Mouse (Mus musculus) frontal cortex, postnatal 25 days (tissue): ENCODE measurements around the gene Gm13279.
"Not testable (repeated sequence)": the region's sequence is repeated elsewhere in the genome, so short reads cannot be mapped to it uniquely, and the experiment has no call there.

Source experiments
- DNase-seq, 2 experiments: peaks; one replicate each; pipeline ENCODE4 v3.0.0; 2022; ENCODE audit warnings: low spot score in 2 of 2

Gm13279 gene

DNA sequence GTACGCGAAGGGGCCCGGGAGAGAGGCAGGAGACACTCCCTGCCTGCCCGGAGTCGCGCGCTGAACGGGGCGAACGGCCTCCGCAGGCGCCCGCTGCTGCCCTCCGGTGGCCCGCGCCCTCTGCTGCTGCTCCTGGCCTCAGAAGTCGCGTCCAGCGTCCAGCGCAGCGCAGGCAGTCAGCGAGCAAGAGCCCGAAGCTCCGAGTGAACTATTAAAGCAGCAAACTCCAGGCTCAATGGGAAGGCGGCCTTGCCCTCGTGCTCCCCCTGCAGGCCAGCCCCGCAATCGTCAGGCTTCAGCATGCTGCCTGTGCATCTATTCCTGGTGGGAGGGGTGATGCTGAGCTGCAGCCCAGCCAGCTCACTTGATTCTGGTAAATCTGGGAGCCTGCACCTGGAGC, at the start of gene Gm13279:
Gm13279 (plus strand) TSS at position 301 of the 400 bp plus-strand sequence.
- DNase-seq: not testable (repeated sequence)

DNA sequence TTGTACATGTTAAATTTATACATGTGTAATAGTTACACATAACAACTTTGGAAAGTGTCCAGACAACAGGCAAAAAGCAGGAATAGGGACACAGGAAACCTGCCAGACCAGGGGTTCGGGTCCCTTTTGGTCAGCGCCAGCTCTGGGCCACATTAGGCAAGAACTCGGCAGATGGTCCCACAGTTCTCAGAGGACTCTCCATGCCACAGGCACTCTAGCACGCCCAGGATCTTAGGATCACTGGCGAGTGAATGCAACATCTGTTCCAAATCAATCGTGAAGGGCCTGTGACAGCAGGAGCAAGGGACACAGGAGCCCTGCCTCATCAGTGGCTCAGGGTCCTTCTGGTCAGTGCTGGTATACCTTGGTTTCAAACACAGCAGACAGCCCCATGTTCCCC, 47.3 kb upstream of the Gm13279 start:
- no peak for DNase-seq

DNA sequence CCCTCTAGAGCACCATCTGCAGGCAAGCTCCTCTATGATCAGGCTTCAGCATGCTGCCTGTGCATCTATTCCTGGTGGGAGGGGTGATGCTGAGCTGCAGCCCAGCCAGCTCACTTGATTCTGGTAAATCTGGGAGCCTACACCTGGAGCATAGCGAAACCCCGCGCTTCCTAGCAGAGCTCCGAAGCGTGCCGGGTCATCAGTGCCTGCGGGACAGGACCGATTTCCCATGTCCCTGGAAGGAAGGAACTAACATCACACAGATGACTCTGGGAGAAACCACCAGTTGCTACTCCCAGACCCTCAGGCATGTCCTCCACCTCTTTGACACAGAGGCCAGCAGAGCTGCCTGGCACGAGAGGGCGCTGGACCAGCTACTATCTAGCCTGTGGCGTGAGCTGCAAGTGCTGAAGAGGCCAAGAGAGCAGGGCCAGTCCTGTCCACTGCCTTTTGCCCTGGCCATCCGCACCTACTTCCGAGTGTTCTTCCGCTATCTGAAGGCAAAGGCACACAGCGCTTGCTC, 42.3 kb upstream of the Gm13279 start, which contains the start of gene Gm13271:
Gm13271 (plus strand) TSS at position 51 of the 523 bp plus-strand sequence.
- DNase-seq: peak; percentile 70 to 80

DNA sequence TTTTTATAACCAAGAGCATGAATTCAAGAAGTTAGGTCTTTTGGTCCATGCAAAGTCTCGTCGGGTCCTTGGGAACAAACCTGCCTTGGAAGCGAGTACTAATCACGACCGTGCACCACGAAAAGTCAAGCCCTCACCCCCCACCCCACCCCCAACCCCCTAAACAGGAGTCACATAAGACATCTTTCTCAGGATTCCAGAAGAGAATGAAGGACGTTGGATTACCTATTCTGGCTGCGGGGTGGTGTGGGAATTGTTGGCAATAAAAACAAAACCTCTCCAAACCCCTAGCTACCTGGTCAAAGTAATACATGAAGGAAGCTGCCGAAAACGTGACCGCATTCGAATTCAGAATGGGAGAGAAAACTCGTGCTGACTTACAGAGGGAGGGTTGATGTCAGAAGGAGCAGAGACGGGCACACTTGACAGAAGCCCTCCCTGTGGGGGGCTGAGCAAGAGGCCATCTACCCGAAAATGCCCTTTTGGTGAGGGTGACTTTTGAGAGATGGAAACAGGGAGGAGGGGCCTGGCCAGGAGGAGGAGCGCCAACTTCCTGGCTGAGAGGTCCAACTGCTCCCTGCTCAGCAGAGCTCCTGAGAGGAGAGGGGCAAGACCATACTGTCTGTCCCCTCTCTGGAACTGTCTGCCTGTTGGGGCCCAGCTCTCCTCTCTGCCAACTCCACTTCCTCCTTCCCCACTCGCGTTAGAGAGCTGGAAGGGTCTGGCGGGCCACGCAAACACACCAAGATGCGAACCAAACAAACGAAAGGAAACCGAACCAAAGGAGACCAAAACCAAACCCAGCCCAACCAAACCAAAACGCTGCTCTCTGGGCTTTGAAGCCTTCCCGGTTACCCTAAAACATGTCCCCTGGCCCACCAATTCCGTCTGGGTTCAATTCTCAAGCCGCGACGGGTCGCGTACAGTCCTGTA, 40.4 kb upstream of the Gm13279 start:
- not testable (repeated sequence) for DNase-seq

DNA sequence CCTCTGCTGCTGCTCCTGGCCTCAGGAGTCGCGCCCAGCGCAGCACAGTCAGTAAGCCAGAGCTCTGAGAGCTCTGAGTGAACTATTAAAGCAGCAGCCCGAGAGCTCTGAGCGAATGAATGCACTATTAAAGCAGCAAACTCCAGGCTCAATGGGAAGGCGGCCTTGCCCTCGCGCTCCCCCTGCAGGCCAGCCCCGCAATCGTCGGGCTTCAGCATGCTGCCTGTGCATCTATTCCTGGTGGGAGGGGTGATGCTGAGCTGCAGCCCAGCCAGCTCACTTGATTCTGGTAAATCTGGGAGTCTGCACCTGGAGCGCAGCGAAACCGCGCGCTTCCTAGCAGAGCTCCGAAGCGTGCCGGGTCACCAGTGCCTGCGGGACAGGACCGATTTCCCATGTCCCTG, 39.6 kb upstream of the Gm13279 start:
- peak; percentile 97 to 98 for DNase-seq

DNA sequence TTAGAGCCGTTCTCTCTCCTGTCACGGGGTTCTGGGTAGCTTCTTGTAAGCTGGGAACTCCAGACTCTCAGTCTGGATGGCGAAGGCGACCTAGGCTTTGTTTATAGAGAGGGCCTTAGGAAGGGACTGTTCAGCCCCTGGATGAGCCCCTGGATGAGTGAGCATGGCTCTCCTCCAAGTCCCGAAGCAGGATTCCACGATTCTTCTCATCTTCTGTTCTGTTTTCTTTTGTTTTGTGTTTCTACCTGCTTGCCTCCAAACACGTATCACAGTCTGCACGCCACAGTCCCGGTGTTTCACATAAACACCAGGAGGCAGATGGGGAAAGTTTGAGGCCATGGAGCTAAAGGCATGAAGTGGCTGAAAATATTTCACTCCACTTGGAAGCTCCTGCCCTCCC, 38.4 kb upstream of the Gm13279 start:
- DNase-seq: not testable (repeated sequence)

DNA sequence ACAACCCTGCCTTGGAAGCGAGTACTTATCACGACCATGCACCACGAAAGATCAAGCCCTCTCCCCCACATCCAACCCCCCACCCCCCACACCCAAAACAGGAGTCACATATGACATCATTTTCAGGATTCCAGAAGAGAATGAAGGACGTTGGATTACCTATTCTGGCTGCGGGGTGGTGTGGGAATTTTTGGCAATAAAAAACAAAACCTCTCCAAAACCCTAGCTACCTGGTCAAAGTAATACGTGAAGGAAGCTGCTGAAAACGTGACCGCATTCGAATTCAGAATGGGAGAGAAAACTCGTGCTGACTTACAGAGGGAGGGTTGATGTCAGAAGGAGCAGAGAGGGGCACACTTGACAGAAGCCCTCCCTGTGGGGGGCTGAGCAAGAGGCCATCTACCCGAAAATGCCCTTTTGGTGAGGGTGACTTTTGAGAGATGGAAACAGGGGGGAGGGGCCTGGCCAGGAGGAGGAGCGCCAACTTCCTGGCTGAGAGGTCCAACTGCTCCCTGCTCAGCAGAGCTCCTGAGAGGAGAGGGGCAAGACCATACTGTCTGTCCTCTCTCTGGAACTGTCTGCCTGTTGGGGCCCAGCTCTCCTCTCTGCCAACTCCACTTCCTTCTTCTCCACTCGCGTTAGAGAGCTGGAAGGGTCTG, 37.5 kb upstream of the Gm13279 start, which contains the start of gene Gm13283:
Gm13283 (plus strand) TSS at position 510 of the 659 bp plus-strand sequence.
- peak; percentile 32 to 49 for DNase-seq

DNA sequence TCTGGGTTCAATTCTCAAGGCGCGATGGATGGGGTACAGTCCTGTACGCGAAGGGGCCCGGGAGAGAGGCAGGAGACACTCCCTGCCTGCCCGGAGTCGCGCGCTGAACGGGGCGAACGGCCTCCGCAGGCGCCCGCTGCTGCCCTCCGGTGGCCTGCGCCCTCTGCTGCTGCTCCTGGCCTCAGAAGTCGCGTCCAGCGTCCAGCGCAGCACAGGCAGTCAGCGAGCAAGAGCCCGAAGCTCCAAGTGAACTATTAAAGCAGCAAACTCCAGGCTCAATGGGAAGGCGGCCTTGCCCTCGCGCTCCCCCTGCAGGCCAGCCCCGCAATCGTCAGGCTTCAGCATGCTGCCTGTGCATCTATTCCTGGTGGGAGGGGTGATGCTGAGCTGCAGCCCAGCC, 36.8 kb upstream of the Gm13279 start:
- DNase-seq: peak in 1 of 2 experiments; percentile 24

DNA sequence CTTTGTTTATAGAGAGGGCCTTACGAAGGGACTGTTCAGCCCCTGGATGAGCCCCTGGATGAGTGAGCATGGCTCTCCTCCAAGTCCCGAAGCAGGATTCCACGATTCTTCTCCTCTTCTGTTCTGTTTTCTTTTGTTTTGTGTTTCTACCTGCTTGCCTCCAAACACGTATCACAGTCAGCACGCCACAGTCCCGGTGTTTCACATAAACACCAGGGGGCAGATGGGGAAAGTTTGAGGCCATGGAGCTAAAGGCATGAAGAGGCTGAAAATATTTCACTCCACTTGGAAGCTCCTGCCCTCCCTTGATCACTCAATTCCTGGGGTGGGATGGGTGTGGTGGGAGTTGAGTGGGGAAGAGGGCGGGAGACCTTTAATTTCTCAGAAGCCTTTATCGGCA, 35.4 kb upstream of the Gm13279 start:
- DNase-seq: peak; percentile 74 to 75

DNA sequence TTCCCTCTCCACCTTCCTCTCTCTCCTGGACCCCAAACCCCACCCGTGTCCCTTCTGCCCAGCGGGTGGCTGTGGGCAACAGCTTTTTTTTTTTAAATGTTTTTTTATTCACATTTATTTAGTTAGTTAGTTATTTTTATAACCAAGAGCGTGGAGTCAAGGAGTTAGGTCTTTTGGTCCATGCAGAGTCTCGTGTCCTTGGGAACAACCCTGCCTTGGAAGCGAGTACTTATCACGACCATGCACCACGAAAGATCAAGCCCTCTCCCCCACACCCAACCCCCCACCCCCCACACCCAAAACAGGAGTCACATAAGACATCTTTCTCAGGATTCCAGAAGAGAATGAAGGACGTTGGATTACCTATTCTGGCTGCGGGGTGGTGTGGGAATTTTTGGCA, 34.9 kb upstream of the Gm13279 start:
- DNase-seq: not testable (repeated sequence)

DNA sequence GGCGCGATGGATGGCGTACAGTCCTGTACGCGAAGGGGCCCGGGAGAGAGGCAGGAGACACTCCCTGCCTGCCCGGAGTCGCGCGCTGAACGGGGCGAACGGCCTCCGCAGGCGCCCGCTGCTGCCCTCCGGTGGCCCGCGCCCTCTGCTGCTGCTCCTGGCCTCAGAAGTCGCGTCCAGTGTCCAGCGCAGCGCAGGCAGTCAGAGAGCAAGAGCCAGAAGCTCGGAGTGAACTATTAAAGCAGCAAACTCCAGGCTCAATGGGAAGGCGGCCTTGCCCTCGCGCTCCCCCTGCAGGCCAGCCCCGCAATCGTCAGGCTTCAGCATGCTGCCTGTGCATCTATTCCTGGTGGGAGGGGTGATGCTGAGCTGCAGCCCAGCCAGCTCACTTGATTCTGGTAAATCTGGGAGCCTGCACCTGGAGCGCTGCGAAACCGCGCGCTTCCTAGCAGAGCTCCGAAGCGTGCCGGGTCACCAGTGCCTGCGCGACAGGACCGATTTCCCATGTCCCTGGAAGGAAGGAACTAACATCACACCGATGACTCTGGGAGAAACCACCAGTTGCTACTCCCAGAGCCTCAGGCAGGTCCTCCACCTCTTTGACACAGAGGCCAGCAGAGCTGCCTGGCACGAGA, 33.7 kb upstream of the Gm13279 start:
- DNase-seq: not testable (repeated sequence)

DNA sequence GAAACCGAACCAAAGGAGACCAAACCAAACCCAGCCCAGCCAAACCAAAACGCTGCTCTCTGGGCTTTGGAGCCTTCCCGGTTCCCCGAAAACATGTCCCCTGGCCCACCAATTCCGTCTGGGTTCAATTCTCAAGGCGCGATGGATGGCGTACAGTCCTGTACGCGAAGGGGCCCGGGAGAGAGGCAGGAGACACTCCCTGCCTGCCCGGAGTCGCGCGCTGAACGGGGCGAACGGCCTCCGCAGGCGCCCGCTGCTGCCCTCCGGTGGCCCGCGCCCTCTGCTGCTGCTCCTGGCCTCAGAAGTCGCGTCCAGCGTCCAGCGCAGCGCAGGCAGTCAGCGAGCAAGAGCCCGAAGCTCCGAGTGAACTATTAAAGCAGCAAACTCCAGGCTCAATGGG, 23.7 kb upstream of the Gm13279 start, which contains the start of gene Gm13290:
Gm13290 (plus strand) TSS at position 301 of the 400 bp plus-strand sequence.
- DNase-seq: not testable (repeated sequence)

DNA sequence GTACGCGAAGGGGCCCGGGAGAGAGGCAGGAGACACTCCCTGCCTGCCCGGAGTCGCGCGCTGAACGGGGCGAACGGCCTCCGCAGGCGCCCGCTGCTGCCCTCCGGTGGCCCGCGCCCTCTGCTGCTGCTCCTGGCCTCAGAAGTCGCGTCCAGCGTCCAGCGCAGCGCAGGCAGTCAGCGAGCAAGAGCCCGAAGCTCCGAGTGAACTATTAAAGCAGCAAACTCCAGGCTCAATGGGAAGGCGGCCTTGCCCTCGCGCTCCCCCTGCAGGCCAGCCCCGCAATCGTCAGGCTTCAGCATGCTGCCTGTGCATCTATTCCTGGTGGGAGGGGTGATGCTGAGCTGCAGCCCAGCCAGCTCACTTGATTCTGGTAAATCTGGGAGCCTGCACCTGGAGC, 20.6 kb upstream of the Gm13279 start, which contains the start of gene Gm13289:
Gm13289 (plus strand) TSS at position 301 of the 400 bp plus-strand sequence.
- DNase-seq: not testable (repeated sequence)

DNA sequence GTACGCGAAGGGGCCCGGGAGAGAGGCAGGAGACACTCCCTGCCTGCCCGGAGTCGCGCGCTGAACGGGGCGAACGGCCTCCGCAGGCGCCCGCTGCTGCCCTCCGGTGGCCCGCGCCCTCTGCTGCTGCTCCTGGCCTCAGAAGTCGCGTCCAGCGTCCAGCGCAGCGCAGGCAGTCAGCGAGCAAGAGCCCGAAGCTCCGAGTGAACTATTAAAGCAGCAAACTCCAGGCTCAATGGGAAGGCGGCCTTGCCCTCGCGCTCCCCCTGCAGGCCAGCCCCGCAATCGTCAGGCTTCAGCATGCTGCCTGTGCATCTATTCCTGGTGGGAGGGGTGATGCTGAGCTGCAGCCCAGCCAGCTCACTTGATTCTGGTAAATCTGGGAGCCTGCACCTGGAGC, 17.6 kb upstream of the Gm13279 start, which contains the start of gene Gm13272:
Gm13272 (plus strand) TSS at position 301 of the 400 bp plus-strand sequence.
- DNase-seq: not testable (repeated sequence)

DNA sequence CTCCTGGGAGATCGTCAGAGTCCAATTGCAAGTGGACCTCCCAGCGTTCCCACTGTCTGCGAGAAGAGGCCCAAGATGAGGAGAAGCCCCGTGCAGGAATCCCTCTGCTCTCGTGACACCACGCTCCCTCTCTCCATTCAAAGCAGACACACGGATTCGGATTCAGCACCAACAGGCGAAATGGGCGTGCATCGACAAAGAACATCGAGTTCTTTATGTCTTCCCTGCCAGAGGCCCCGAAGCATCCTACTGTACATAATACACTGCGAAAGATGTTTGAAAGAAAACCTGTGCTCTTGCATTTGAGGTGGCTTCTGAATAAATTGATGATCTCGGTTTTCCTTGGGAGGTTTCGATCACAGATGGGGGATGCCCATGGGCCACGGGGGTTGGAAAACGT, 16.9 kb upstream of the Gm13279 start:
- not testable (repeated sequence) for DNase-seq

DNA sequence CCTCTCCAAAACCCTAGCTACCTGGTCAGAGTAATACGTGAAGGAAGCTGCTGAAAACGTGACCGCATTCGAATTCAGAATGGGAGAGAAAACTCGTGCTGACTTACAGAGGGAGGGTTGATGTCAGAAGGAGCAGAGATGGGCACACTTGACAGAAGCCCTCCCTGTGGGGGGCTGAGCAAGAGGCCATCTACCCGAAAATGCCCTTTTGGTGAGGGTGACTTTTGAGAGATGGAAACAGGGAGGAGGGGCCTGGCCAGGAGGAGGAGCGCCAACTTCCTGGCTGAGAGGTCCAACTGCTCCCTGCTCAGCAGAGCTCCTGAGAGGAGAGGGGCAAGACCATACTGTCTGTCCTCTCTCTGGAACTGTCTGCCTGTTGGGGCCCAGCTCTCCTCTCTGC, 15.4 kb upstream of the Gm13279 start, which contains the start of gene Ifnz:
Ifnz (plus strand) TSS at position 301 of the 400 bp plus-strand sequence.
- not testable (repeated sequence) for DNase-seq

DNA sequence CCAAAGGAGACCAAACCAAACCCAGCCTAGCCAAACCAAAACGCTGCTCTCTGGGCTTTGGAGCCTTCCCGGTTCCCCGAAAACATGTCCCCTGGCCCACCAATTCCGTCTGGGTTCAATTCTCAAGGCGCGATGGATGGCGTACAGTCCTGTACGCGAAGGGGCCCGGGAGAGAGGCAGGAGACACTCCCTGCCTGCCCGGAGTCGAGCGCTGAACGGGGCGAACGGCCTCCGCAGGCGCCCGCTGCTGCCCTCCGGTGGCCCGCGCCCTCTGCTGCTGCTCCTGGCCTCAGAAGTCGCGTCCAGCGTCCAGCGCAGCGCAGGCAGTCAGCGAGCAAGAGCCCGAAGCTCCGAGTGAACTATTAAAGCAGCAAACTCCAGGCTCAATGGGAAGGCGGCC, 14.9 kb upstream of the Gm13279 start:
- not testable (repeated sequence) for DNase-seq

DNA sequence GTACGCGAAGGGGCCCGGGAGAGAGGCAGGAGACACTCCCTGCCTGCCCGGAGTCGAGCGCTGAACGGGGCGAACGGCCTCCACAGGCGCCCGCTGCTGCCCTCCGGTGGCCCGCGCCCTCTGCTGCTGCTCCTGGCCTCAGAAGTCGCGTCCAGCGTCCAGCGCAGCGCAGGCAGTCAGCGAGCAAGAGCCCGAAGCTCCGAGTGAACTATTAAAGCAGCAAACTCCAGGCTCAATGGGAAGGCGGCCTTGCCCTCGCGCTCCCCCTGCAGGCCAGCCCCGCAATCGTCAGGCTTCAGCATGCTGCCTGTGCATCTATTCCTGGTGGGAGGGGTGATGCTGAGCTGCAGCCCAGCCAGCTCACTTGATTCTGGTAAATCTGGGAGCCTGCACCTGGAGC, 11.8 kb upstream of the Gm13279 start, which contains the start of gene Gm13276:
Gm13276 (plus strand) TSS at position 301 of the 400 bp plus-strand sequence.
- DNase-seq: not testable (repeated sequence)

DNA sequence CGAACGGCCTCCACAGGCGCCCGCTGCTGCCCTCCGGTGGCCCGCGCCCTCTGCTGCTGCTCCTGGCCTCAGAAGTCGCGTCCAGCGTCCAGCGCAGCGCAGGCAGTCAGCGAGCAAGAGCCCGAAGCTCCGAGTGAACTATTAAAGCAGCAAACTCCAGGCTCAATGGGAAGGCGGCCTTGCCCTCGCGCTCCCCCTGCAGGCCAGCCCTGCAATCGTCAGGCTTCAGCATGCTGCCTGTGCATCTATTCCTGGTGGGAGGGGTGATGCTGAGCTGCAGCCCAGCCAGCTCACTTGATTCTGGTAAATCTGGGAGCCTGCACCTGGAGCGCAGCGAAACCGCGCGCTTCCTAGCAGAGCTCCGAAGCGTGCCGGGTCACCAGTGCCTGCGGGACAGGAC, 8.8 kb upstream of the Gm13279 start, which contains the start of gene Gm13277:
Gm13277 (plus strand) TSS at position 231 of the 400 bp plus-strand sequence.
- DNase-seq: peak; percentile 31 to 52

DNA sequence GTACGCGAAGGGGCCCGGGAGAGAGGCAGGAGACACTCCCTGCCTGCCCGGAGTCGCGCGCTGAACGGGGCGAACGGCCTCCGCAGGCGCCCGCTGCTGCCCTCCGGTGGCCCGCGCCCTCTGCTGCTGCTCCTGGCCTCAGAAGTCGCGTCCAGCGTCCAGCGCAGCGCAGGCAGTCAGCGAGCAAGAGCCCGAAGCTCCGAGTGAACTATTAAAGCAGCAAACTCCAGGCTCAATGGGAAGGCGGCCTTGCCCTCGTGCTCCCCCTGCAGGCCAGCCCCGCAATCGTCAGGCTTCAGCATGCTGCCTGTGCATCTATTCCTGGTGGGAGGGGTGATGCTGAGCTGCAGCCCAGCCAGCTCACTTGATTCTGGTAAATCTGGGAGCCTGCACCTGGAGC, 5.9 kb upstream of the Gm13279 start, which contains the start of gene Gm13278:
Gm13278 (plus strand) TSS at position 301 of the 400 bp plus-strand sequence.
- DNase-seq: not testable (repeated sequence)
